Mouse (Mus musculus): ENCODE measurements at regions not wholly inside any gene's neighbourhood (a gene's known extent, or its start where the extent isn't known, plus 50 kb on each side); places are given as distances from the start of the nearest gene placed in this dataset.

DNA sequence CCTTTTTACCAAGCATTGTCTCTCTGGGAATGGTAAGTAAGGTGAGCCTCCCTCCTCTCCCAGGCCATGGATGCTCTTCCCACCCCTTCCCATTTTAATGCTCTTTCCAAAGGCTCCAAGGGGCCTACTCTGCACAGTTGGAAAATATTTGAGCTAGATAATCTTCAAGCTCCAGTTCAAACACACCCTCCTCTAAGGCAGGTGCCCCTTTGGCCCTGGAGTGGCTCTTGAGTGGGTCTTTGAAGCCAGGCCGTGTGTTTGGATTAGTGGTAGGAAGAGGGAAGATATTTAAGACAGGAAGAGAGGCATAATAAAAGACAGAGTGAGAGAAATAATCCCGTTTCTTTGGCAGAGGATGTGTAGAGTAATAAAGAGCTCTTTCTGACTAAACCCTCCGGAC, 59.9 kb upstream of the Lyplal1 start:
- no peak overlapping the region for H3K9ac ChIP-seq (ENCODE audit: low read depth, low read length)
- H3K27ac ChIP-seq (ENCODE audit: low read length) = no peak overlapping the region
- no peaks in the 10 kb centered on the region for H3K9me3 ChIP-seq (replicated peaks; ENCODE audit: control insufficient read depth, low read length)
- H3K36me3 ChIP-seq (ENCODE audit: control insufficient read depth, insufficient read depth) = no peaks in the 10 kb centered on the region
- H3K27me3 ChIP-seq (ENCODE audit: control insufficient read depth, insufficient read depth, low read depth, low read length) = no peaks in the 10 kb centered on the region
- 30% methylated on average over 3 of the region's 3 CpGs for WGBS (ENCODE audit: insufficient replicate concordance)
- no peak overlapping the region for H3K4me3 ChIP-seq (ENCODE audit: low read depth, low read length)
- ATAC-seq (ENCODE audit: low read depth) = no peak
- H3K4me2 ChIP-seq (ENCODE audit: low read depth, low read length) = no peak overlapping the region
- H3K4me1 ChIP-seq (ENCODE audit: control insufficient read depth, low read depth, low read length) = no peaks in the 10 kb centered on the region

DNA sequence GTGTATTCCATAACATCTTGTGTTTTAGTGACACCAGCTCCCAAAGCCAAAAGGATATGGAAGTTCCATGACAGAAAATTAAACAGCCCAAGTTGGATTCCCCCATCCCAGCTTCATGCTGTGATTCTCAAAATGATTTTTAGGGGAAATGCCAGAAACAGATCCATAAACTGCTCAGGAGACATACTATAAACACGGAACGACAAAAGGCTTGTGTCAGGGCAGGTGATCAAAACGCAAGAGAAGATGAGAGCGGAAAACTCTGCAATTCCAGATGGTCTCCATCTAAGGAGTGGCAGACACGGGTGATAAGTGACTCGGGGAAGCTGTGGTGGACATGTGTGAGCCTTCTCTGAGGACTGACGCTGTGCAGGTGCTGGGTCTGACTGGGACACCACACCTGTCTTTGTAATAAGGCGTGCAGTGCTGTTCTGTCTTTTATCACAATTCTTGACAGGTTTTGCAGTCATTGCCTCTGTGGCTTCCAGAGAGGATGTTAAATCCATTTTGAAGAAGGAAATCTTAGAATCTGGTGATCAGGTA, 56.4 kb upstream of the Lyplal1 start:
- ATAC-seq (ENCODE audit: low read depth) = no peak
- Histone ChIP-seq H3K27me3 (ENCODE audit: control insufficient read depth, insufficient read depth, low read depth, low read length) (no peaks in the 10 kb centered on the region), H3K9ac (ENCODE audit: low read depth, low read length) (no peak overlapping the region), H3K4me1 (ENCODE audit: control insufficient read depth, low read depth, low read length) (no peaks in the 10 kb centered on the region), H3K9me3 (replicated peaks; ENCODE audit: control insufficient read depth, low read length) (no peaks in the 10 kb centered on the region), H3K27ac (ENCODE audit: low read length) (no peak overlapping the region), H3K4me2 (ENCODE audit: low read depth, low read length) (no peak overlapping the region), H3K36me3 (ENCODE audit: control insufficient read depth, insufficient read depth) (no peaks in the 10 kb centered on the region), H3K4me3 (ENCODE audit: low read depth, low read length) (no peak overlapping the region)
- 66% methylated on average over 8 of the region's 8 CpGs for WGBS (ENCODE audit: insufficient replicate concordance)

GRCm38 (mm10) chr1:186171691-186172090, 54.6 kb upstream of the Lyplal1 start:
- Histone ChIP-seq H3K4me1 (ENCODE audit: control insufficient read depth, low read depth, low read length) (no peaks in the 10 kb centered on the region), H3K9me3 (replicated peaks; ENCODE audit: control insufficient read depth, low read length) (no peaks in the 10 kb centered on the region), H3K4me2 (ENCODE audit: low read depth, low read length) (no peak overlapping the region), H3K27ac (ENCODE audit: low read length) (no peak overlapping the region), H3K9ac (ENCODE audit: low read depth, low read length) (no peak overlapping the region), H3K36me3 (ENCODE audit: control insufficient read depth, insufficient read depth) (no peaks in the 10 kb centered on the region), H3K27me3 (ENCODE audit: control insufficient read depth, insufficient read depth, low read depth, low read length) (no peaks in the 10 kb centered on the region), H3K4me3 (ENCODE audit: low read depth, low read length) (no peak overlapping the region)
- WGBS (ENCODE audit: insufficient replicate concordance) = 57% methylated on average over 6 of the region's 6 CpGs
- no peak for ATAC-seq (ENCODE audit: low read depth)

Measured in liver, embryonic 16.5 days (tissue).